Mouse (Mus musculus) Patski (cell line): Measurements from ENCODE around the gene Gpr107. TPM values are rescaled to one million over a fixed set of nuclear protein-coding genes. Genes with fewer than 3 reads are reported as not detected.

Experiments
- ATAC-seq: fragments of 100-300 bp; one replicate; pipeline ENCODE4 v1.8.0; 2021
- CTCF ChIA-PET: fragments of 350-600 bp; sonication (Branson Sonifier 250); formaldehyde crosslinking; loops from one replicate; lab custom pipeline; 2022; ENCODE audit warnings: inconsistent platforms; lab: Charles Lee
- POLR2A ChIA-PET: fragments of 350-600 bp; sonication (Branson Sonifier 250); formaldehyde crosslinking; loops from one replicate; lab custom pipeline; 2022; ENCODE audit warnings: antibody characterized with exemption, inconsistent platforms; lab: Charles Lee
- DNase-seq: peaks from one replicate; pipeline ENCODE4 v3.0.0-alpha.2; 2011; ENCODE audit warnings: low read depth, low spot score
- H3K27me3 ChIP-seq: fragments of 371-371 bp; one replicate; pipeline ENCODE4 v1.5.1; 2021
- CTCF ChIP-seq: fragments of 100-300 bp; IDR thresholded peaks from one replicate; pipeline ENCODE4 v1.5.1; 2021
- in situ Hi-C: fragments of 300-500 bp; cut with MboI; formaldehyde crosslinking; loops from 3 replicates; pipeline ENCODE4 v1.11.1; 2018; ENCODE audit warnings: low pct_unique_long_range_greater_than_20kb, mixed read lengths
- polyA plus RNA-seq: library from polyadenylated mRNA; unstranded; gene quantifications from one replicate; pipeline ENCODE4 v1.2.3, GENCODE M21; 2021

The Gpr107 gene
- polyA plus RNA-seq, 1 experiment from 2014 or later = 50.6 TPM

- no peaks in the 10 kb centered on the region for H3K27me3 ChIP-seq
- DNase-seq = no peak
- TF ChIP-seq CTCF = no peak
- in situ Hi-C loops = loop anchor here (5.0 to 10.0 kb wide), 2 partner anchors 106 to 193 kb away; no protein-coding TSS in a partner anchor
- CTCF ChIA-PET = interaction anchor here (1.1 to 3.4 kb wide), 3 partner anchors 21 to 100 kb away, joined by 3 to 14 read pairs (median 3); no protein-coding TSS in a partner anchor
- POLR2A ChIA-PET = no interaction called here
- no peak for ATAC-seq
Observed at GRCm38 (mm10) chr2:31191765-31192164, 39.6 kb downstream of the Gpr107 start.

GRCm38 (mm10) chr2:31194356-31195021 is 42.4 kb downstream of the Gpr107 start:
- DNase-seq (no peak), ATAC-seq (no peak)
- TF ChIP-seq CTCF = no peak
- no peaks in the 10 kb centered on the region for H3K27me3 ChIP-seq
- CTCF ChIA-PET = interaction anchor here (0.8 to 1.6 kb wide), 3 partner anchors 15 to 97 kb away, joined by 3 to 4 read pairs (median 3); no protein-coding TSS in a partner anchor
- in situ Hi-C loops = loop anchor here (5.0 to 10.0 kb wide), 2 partner anchors 103 to 190 kb away; no protein-coding TSS in a partner anchor
- POLR2A ChIA-PET = no interaction called here

- no peaks in the 10 kb centered on the region for H3K27me3 ChIP-seq
- DNase-seq (no peak), ATAC-seq (no peak)
- POLR2A ChIA-PET = no interaction called here
- in situ Hi-C loops = loop anchor here (10.0 kb wide), 1 partner anchor 186 kb away; no protein-coding TSS in a partner anchor
- no peak for TF ChIP-seq CTCF
- CTCF ChIA-PET = no interaction called here
Observed at GRCm38 (mm10) chr2:31198621-31199020, 46.5 kb downstream of the Gpr107 start.

GRCm38 (mm10) chr2:31200051-31200450 is 47.9 kb downstream of the Gpr107 start:
- DNase-seq (no peak), ATAC-seq (no peak)
- ChIA-PET POLR2A (no interaction called here), CTCF (interaction anchor here (1.2 to 2.6 kb wide), 2 partner anchors 12 to 92 kb away, joined by 3 to 7 read pairs; no protein-coding TSS in a partner anchor)
- H3K27me3 ChIP-seq = no peaks in the 10 kb centered on the region
- in situ Hi-C loops = no loop called here
- no peak for TF ChIP-seq CTCF

GRCm38 (mm10) chr2:31201851-31202250 is 49.7 kb downstream of the Gpr107 start:
- TF ChIP-seq CTCF = no peak
- ATAC-seq (no peak), DNase-seq (no peak)
- POLR2A ChIA-PET = no interaction called here
- H3K27me3 ChIP-seq = no peaks in the 10 kb centered on the region
- CTCF ChIA-PET = interaction anchor here (2.6 kb wide), 1 partner anchor 90 kb away, joined by 7 read pairs; no protein-coding TSS in a partner anchor
- in situ Hi-C loops = no loop called here

- ChIA-PET POLR2A (no interaction called here), CTCF (interaction anchor here (2.6 kb wide), 1 partner anchor 90 kb away, joined by 7 read pairs; no protein-coding TSS in a partner anchor)
- H3K27me3 ChIP-seq = no peaks in the 10 kb centered on the region
- ATAC-seq (no peak), DNase-seq (no peak)
- in situ Hi-C loops = no loop called here
- no peak for TF ChIP-seq CTCF
Observed at GRCm38 (mm10) chr2:31202357-31202756, 50.2 kb downstream of the Gpr107 start.

GRCm38 (mm10) chr2:31202956-31203355 is 50.8 kb downstream of the Gpr107 start:
- DNase-seq = no peak
- no peaks in the 10 kb centered on the region for H3K27me3 ChIP-seq
- in situ Hi-C loops = no loop called here
- ChIA-PET POLR2A (no interaction called here), CTCF (no interaction called here)
- no peak for ATAC-seq
- TF ChIP-seq CTCF = no peak

GRCm38 (mm10) chr2:31204677-31205076 is 52.6 kb downstream of the Gpr107 start:
- in situ Hi-C loops = no loop called here
- POLR2A ChIA-PET = no interaction called here
- CTCF ChIA-PET = no interaction called here
- no peak for TF ChIP-seq CTCF
- ATAC-seq (no peak), DNase-seq (no peak)
- H3K27me3 ChIP-seq = no peaks in the 10 kb centered on the region

- POLR2A ChIA-PET = no interaction called here
- CTCF ChIA-PET = no interaction called here
- DNase-seq = no peak
- no peak for ATAC-seq
- no peaks in the 10 kb centered on the region for H3K27me3 ChIP-seq
- in situ Hi-C loops = no loop called here
- no peak for TF ChIP-seq CTCF
Observed at GRCm38 (mm10) chr2:31206211-31206610, 54.1 kb downstream of the Gpr107 start.

- ATAC-seq (no peak), DNase-seq (no peak)
- in situ Hi-C loops = no loop called here
- ChIA-PET POLR2A (no interaction called here), CTCF (no interaction called here)
- H3K27me3 ChIP-seq = no peaks in the 10 kb centered on the region
- no peak for TF ChIP-seq CTCF
Observed at GRCm38 (mm10) chr2:31206882-31207281, 54.8 kb downstream of the Gpr107 start.

GRCm38 (mm10) chr2:31208544-31209142 is 56.5 kb downstream of the Gpr107 start:
- no peaks in the 10 kb centered on the region for H3K27me3 ChIP-seq
- DNase-seq (no peak), ATAC-seq (no peak)
- POLR2A ChIA-PET = no interaction called here
- no peak for TF ChIP-seq CTCF
- in situ Hi-C loops = no loop called here
- CTCF ChIA-PET = interaction anchor here (1.6 kb wide), 1 partner anchor 23 kb away, joined by 4 read pairs; no protein-coding TSS in a partner anchor
